8 mouse cellular contexts compared by ENCODE assay signal in the genomic region with DNA sequence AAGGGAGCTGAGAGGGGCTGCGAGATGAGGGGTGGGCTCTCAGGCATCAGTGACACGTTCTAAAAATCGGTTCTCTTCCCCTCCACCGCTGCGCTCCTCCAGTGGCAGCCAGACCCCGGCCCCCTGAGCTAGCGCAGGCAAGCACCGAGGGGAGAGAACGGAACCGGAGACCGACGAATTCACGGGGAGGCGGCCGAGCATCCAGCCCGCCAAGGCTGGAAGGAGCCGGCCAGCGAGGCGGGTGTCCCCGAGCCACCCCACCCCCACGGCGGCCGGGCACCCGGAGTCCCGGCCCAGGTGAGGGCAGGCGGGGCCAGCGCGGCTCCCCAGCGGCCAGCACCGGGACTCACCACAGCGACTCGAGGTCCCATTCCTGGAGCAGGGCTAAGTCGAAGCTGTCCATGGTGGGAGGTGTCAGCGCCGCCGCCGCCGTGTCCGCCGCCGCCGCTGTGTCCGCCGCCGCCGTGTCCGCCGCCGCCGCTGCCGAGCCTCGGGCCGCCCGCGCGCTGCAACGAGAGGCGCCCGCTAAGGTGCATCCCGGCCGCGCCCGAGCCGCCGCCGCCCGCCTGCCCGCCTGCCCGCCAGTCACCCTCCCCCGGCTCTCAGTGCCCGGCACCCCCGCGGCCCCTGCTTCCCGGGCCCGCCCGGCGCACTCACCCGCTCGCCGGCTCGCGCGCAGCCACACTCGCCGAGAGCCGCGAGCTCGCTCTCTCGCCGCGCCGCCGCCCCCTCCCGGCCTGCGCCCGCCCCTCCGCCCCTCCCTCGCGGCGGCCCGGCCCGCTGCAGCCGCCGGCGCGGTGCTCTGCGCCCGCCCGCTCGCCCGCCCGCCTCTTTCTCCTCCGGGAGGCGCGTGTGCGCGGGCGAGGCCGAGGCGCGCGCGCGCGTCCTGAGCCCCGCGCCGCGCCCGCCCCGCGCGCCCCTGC. TPM values are rescaled to one million over a fixed set of nuclear protein-coding genes. Genes with fewer than 3 reads are reported as not detected.
DNase-seq lines count a peak whose midpoint lies in the region; ATAC-seq and TF ChIP-seq lines count a peak whose summit lies in the region.

No protein-coding gene starts in this region.

- peak overlapping the region; percentile 95 for H3K27ac ChIP-seq in forebrain, postnatal 0 days (ENCODE audit: low read depth, low read length)
- H3K27ac ChIP-seq in hindbrain, embryonic 13.5 days = peak overlapping the region; percentile 98

- in situ Hi-C loops in Patski (cut with MboI; ENCODE audit: low pct_unique_long_range_greater_than_20kb) = no loop called here

- H3K27me3 ChIP-seq in Patski = peaks cover 48% of the 10 kb centered on the region
- H3K27me3 ChIP-seq in forebrain, postnatal 0 days (ENCODE audit: insufficient read depth, low read length) = no peaks in the 10 kb centered on the region
- no peaks in the 10 kb centered on the region for H3K27me3 ChIP-seq in hindbrain, embryonic 13.5 days

- intact Hi-C loops in left cerebral cortex, postnatal 36 days (cut with DNase I) = loop anchor here (5.0 to 10.0 kb wide), 4 partner anchors 105 to 232 kb away; no protein-coding TSS in a partner anchor

- no peak for TF ChIP-seq CTCF in Patski (IDR thresholded peaks at IDR 0.05)
- no peak for TF ChIP-seq CTCF in forebrain, postnatal 0 days (IDR thresholded peaks at IDR 0.05; ENCODE audit: low read depth)

- H3K4me3 ChIP-seq in forebrain, postnatal 0 days (ENCODE audit: low read depth, low read length) = peak overlapping the region; percentile 90
- H3K4me3 ChIP-seq in hindbrain, embryonic 13.5 days = peak overlapping the region; percentile 95

- ATAC-seq in Patski = peak; percentile 48
- peak; percentile 85 for ATAC-seq in forebrain, postnatal 0 days
- ATAC-seq in hindbrain, embryonic 13.5 days (ENCODE audit: low FRiP score) = peak; percentile 81
- peak; percentile 57 for ATAC-seq in megakaryocyte progenitor cell, adult 5-6 weeks (replicated peaks; ENCODE audit: poor library complexity)

- DNase-seq in Patski (ENCODE audit: low read depth, low spot score) (no peak), MN1 (ENCODE audit: low spot score) (no peak)
- DNase-seq in cerebellum, adult 18-20 months = peak; percentile 67 to 83
- DNase-seq in forebrain, postnatal 0 days = peak; percentile 86
- peak; percentile 48 to 74 for DNase-seq in left cerebral cortex, postnatal 36 days (ENCODE audit: low spot score in 2 of 2)
- peak; percentile 77 for DNase-seq in right cerebral cortex, postnatal 25 days

- H3K36me3 ChIP-seq in forebrain, postnatal 0 days (ENCODE audit: insufficient read depth) = 0 out of 2 replicates have a peak, but pooled peaks cover 3% of the 10 kb centered on the region
- no peaks in the 10 kb centered on the region for H3K36me3 ChIP-seq in hindbrain, embryonic 13.5 days

- H3K4me1 ChIP-seq in forebrain, postnatal 0 days (ENCODE audit: insufficient read depth) = peaks cover 23% of the 10 kb centered on the region
- peaks cover 70% of the 10 kb centered on the region for H3K4me1 ChIP-seq in hindbrain, embryonic 13.5 days (replicated peaks)

- peak overlapping the region; percentile 84 for H3K9ac ChIP-seq in forebrain, postnatal 0 days
- H3K9ac ChIP-seq in hindbrain, embryonic 13.5 days = peak overlapping the region; percentile 98

- H3K4me2 ChIP-seq in forebrain, postnatal 0 days (ENCODE audit: low read depth) = peak overlapping the region; percentile 71
- H3K4me2 ChIP-seq in hindbrain, embryonic 13.5 days = peak overlapping the region; percentile 83

- WGBS in forebrain, postnatal 0 days = 1% methylated on average over 111 of the region's 133 CpGs
- under 1% methylated on average over 56 of the region's 133 CpGs for WGBS in hindbrain, embryonic 13.5 days

- no peaks in the 10 kb centered on the region for H3K9me3 ChIP-seq in forebrain, postnatal 0 days (ENCODE audit: low read length)
- H3K9me3 ChIP-seq in hindbrain, embryonic 13.5 days = no peaks in the 10 kb centered on the region

- CTCF ChIA-PET in Patski (lab: Charles Lee) = no interaction called here

- POLR2A ChIA-PET in Patski (lab: Charles Lee) = no interaction called here

RNA-seq across cellular contexts. Expression of a gene that starts 37.8 kb away (rescaled TPM):
- polyA plus RNA-seq in Patski (2021) = 0.39 TPM
- total RNA-seq in forebrain, postnatal 0 days (2014; rRNA removed) = 85.1 and 102 TPM in 2 replicates
- 20.6 and 21.8 TPM in 2 replicates for polyA plus RNA-seq in forebrain, postnatal 0 days (2015; fragmentation: Nextera tagmentation; extraction: Ambion mirVana)
- 15.1 and 19.0 TPM in 2 replicates for polyA plus RNA-seq in hindbrain, embryonic 13.5 days (2015; fragmentation: Nextera tagmentation; extraction: Ambion mirVana)
- total RNA-seq in left cerebral cortex, postnatal 36 days (2021) = 100 to 1,000 TPM in 1 of 2 experiments, 10 to 100 TPM in 1; 82.5 to 111 TPM
- 18.2 and 26.9 TPM in 2 replicates for total RNA-seq in megakaryocyte progenitor cell, adult 5-6 weeks (2015)
- 11.8 and 34.6 TPM in 2 replicates for total RNA-seq in megakaryocyte progenitor cell, adult 5-6 weeks (2017)

Comparison
In these comparisons a context has a peak if more than half of its experiments do, and no peak if none do; other contexts are left out.
1. DNase-seq: peak in cerebellum, adult 18-20 months (2 of 2), forebrain, postnatal 0 days (single experiment), left cerebral cortex, postnatal 36 days (2 of 2) and right cerebral cortex, postnatal 25 days (single experiment); none in Patski (single experiment) and MN1 (single experiment).
2. Peak in every context shown above with its lines, with median percentiles within 50 percentile points of each other: ATAC-seq.